Mouse (Mus musculus) neural tube, embryonic 10.5 days (tissue): ENCODE data around the gene Atg7.
A peak's percentile ranks its signal among the peaks of the same experiment; 100 is the strongest.
"Not testable (repeated sequence)": the region's sequence is repeated elsewhere in the genome, so short reads cannot be mapped to it uniquely, and the experiment has no call there.

Experiments
- DNase-seq: peaks from one replicate; pipeline ENCODE4 v3.0.0-alpha.2; 2017; ENCODE audit warnings: low spot score; ENCODE audit errors: extremely low spot score

The Atg7 gene

GRCm38 (mm10) chr6:114876033-114876432, 233.1 kb downstream of the Atg7 start:
- DNase-seq, result no peak

- DNase-seq, result no peak
Observed at GRCm38 (mm10) chr6:114876546-114876945, 233.6 kb downstream of the Atg7 start.

GRCm38 (mm10) chr6:114878841-114879520, 236.1 kb downstream of the Atg7 start:
- DNase-seq, result no peak

GRCm38 (mm10) chr6:114880798-114881197, 237.9 kb downstream of the Atg7 start:
- no peak for DNase-seq

GRCm38 (mm10) chr6:114882212-114882611, 239.3 kb downstream of the Atg7 start:
- no peak for DNase-seq

- DNase-seq, result peak; percentile 52
Observed at GRCm38 (mm10) chr6:114882675-114883074, 239.8 kb downstream of the Atg7 start.

- DNase-seq, result peak; percentile 74
Observed at GRCm38 (mm10) chr6:114883261-114883740, 240.4 kb downstream of the Atg7 start.

GRCm38 (mm10) chr6:114885129-114885528, 242.2 kb downstream of the Atg7 start:
- DNase-seq, result no peak

- DNase-seq, result no peak
Observed at GRCm38 (mm10) chr6:114886012-114886411, 243.1 kb downstream of the Atg7 start.

GRCm38 (mm10) chr6:114886504-114887361, 243.8 kb downstream of the Atg7 start:
- no peak for DNase-seq

- DNase-seq, result peak; percentile 73
Observed at GRCm38 (mm10) chr6:114888922-114889321, 246.0 kb downstream of the Atg7 start.

- DNase-seq, result not testable (repeated sequence)
Observed at GRCm38 (mm10) chr6:114889971-114890370, 247.1 kb downstream of the Atg7 start.

- DNase-seq, result no peak
Observed at GRCm38 (mm10) chr6:114890411-114891115, 247.7 kb downstream of the Atg7 start.

GRCm38 (mm10) chr6:114891272-114891671, 248.4 kb downstream of the Atg7 start:
- no peak for DNase-seq

GRCm38 (mm10) chr6:114891771-114892170, 248.9 kb downstream of the Atg7 start:
- no peak for DNase-seq

- DNase-seq, result no peak
Observed at GRCm38 (mm10) chr6:114892363-114892762, 249.5 kb downstream of the Atg7 start.

- DNase-seq, result no peak
Observed at GRCm38 (mm10) chr6:114893427-114894209, 250.7 kb downstream of the Atg7 start.

- DNase-seq, result no peak
Observed at GRCm38 (mm10) chr6:114894548-114895106, 251.7 kb downstream of the Atg7 start.

- DNase-seq, result no peak
Observed at GRCm38 (mm10) chr6:114895191-114895590, 252.3 kb downstream of the Atg7 start.

- DNase-seq, result no peak
Observed at GRCm38 (mm10) chr6:114896281-114896680, 253.4 kb downstream of the Atg7 start.

GRCm38 (mm10) chr6:114898949-114899348, 256.1 kb downstream of the Atg7 start:
- no peak for DNase-seq
